Mouse (Mus musculus): ENCODE results near the gene Fgfr2.

Gene Fgfr2

GRCm38 (mm10) chr7:130946303-130946702, 2176.8 kb downstream of the Fgfr2 start:
- DNase-seq, result no peak

GRCm38 (mm10) chr7:130945730-130946129, 2177.4 kb downstream of the Fgfr2 start:
- no peak for DNase-seq

GRCm38 (mm10) chr7:130944766-130945475, 2178.2 kb downstream of the Fgfr2 start:
- DNase-seq, result no peak

- DNase-seq, result no peak
These were observed 2179.8 kb downstream of the Fgfr2 start for GRCm38 (mm10) chr7:130943280-130943895.

GRCm38 (mm10) chr7:130940733-130941132, 2182.4 kb downstream of the Fgfr2 start:
- DNase-seq, result no peak

- no peak for DNase-seq
These were observed 2184.3 kb downstream of the Fgfr2 start for GRCm38 (mm10) chr7:130938896-130939295.

- DNase-seq, result no peak
These were observed 2185.1 kb downstream of the Fgfr2 start for GRCm38 (mm10) chr7:130938005-130938404.

- DNase-seq, result no peak
These were observed 2185.8 kb downstream of the Fgfr2 start for GRCm38 (mm10) chr7:130937266-130937841.

GRCm38 (mm10) chr7:130936472-130936951, 2186.6 kb downstream of the Fgfr2 start:
- DNase-seq, result no peak

- no peak for DNase-seq
These were observed 2187.2 kb downstream of the Fgfr2 start, which contains the start of gene Htra1 for GRCm38 (mm10) chr7:130935793-130936471. Htra1 (plus strand) TSS chr7:130936111.

- DNase-seq, result no peak
These were observed 2187.7 kb downstream of the Fgfr2 start for GRCm38 (mm10) chr7:130935421-130935792.

GRCm38 (mm10) chr7:130934654-130935053, 2188.5 kb downstream of the Fgfr2 start:
- no peak for DNase-seq

GRCm38 (mm10) chr7:130932921-130933320, 2190.2 kb downstream of the Fgfr2 start:
- DNase-seq, result no peak

GRCm38 (mm10) chr7:130930401-130930800, 2192.7 kb downstream of the Fgfr2 start:
- DNase-seq, result no peak

- DNase-seq, result peak; percentile 15
These were observed 2200.0 kb downstream of the Fgfr2 start for GRCm38 (mm10) chr7:130922981-130923731.

GRCm38 (mm10) chr7:130918260-130918659, 2204.9 kb downstream of the Fgfr2 start:
- DNase-seq, result no peak

GRCm38 (mm10) chr7:130914693-130915363, 2208.3 kb downstream of the Fgfr2 start:
- no peak for DNase-seq

GRCm38 (mm10) chr7:130910841-130911240, 2212.3 kb downstream of the Fgfr2 start:
- no peak for DNase-seq

- no peak for DNase-seq
These were observed 2218.4 kb downstream of the Fgfr2 start for GRCm38 (mm10) chr7:130904571-130905365.

GRCm38 (mm10) chr7:130903505-130904074, 2219.6 kb downstream of the Fgfr2 start:
- no peak for DNase-seq

- DNase-seq, result no peak
These were observed 2220.2 kb downstream of the Fgfr2 start for GRCm38 (mm10) chr7:130902929-130903328.

Data from cerebellum, adult 11 months (tissue).